Mouse (Mus musculus) ES-Bruce4 (cell line): ENCODE results near the gene Slc22a26. TPM values are rescaled to one million over a fixed set of nuclear protein-coding genes. Genes with fewer than 3 reads are reported as not detected.
"Not testable (repeated sequence)": the region's sequence is repeated elsewhere in the genome, so short reads cannot be mapped to it uniquely, and the experiment has no call there.

Source experiments
- H3K27ac ChIP-seq: 2 replicates; pipeline ENCODE4 v1.5.1; 2012; ENCODE audit warnings: low read length, inconsistent platforms; ENCODE audit not compliant: insufficient read depth
- H3K27me3 ChIP-seq: 2 replicates; pipeline ENCODE4 v1.6.1; 2012; ENCODE audit warnings: mild to moderate bottlenecking, low read length, inconsistent platforms; ENCODE audit not compliant: control insufficient read depth, poor library complexity, insufficient read depth, severe bottlenecking
- H3K36me3 ChIP-seq: 2 replicates; pipeline ENCODE4 v1.6.1; 2012; ENCODE audit warnings: inconsistent platforms, mild to moderate bottlenecking, low read length, moderate library complexity; ENCODE audit not compliant: control insufficient read depth, poor library complexity, insufficient read depth, severe bottlenecking
- H3K4me1 ChIP-seq: one replicate; pipeline ENCODE4 v1.8.1; 2011; ENCODE audit warnings: low read length; ENCODE audit not compliant: control insufficient read depth, insufficient read depth
- H3K4me3 ChIP-seq: 2 replicates; pipeline ENCODE4 v1.5.1; 2011; ENCODE audit warnings: low read depth, mild to moderate bottlenecking, low read length
- H3K9ac ChIP-seq: 2 replicates; pipeline ENCODE4 v1.6.1; 2012; ENCODE audit warnings: low read depth, mild to moderate bottlenecking, inconsistent platforms; ENCODE audit not compliant: poor library complexity, severe bottlenecking
- H3K9me3 ChIP-seq: replicated peaks from 2 replicates; pipeline ENCODE4 v1.6.1; 2012; ENCODE audit warnings: mild to moderate bottlenecking, low read length, inconsistent platforms; ENCODE audit not compliant: control insufficient read depth, poor library complexity, insufficient read depth, severe bottlenecking
- CTCF ChIP-seq: IDR thresholded peaks from one replicate; pipeline ENCODE4 v1.8.1; 2011; ENCODE audit warnings: low read depth, low read length
- polyA plus RNA-seq: library from polyadenylated mRNA; stranded (reverse); fragments of >200 nt; gene quantifications from 2 replicates; pipeline ENCODE4 v1.2.4, GENCODE M21; 2011; ENCODE audit warnings: low read depth; ENCODE audit not compliant: missing spikeins, insufficient read depth, insufficient read length

Slc22a26 gene
- polyA plus RNA-seq, 1 experiment: not detected

GRCm38 (mm10) chr19:7753371-7753770, 49.1 kb downstream of the Slc22a26 start:
- not testable (repeated sequence) for H3K27me3 ChIP-seq, H3K27ac ChIP-seq, H3K36me3 ChIP-seq, H3K4me3 ChIP-seq, H3K9ac ChIP-seq, H3K4me1 ChIP-seq, H3K9me3 ChIP-seq
- TF ChIP-seq CTCF: peak; percentile 10

Other genes with a start within 250 kb of the Slc22a26 start
- gene Pla2g16, start 245.2 kb downstream of the Slc22a26 start, polyA plus RNA-seq: 10.5 and 10.7 TPM in 2 replicates
- 0.43 and 0.46 TPM in 2 replicates for gene Lgals12, start 195.5 kb downstream of the Slc22a26 start, polyA plus RNA-seq
- gene Hrasls5, start 190.1 kb downstream of the Slc22a26 start, polyA plus RNA-seq: not detected in 2 replicates
- not detected in 2 replicates for gene Slc22a19, start 91.4 kb downstream of the Slc22a26 start, polyA plus RNA-seq
- gene Slc22a27, start 163.4 kb upstream of the Slc22a26 start, polyA plus RNA-seq: not detected in 2 replicates